Mouse (Mus musculus) G1E (cell line): ENCODE results near the gene Gm14325.
"Not testable (repeated sequence)": the region's sequence is repeated elsewhere in the genome, so short reads cannot be mapped to it uniquely, and the experiment has no call there.

Source experiments
- CTCF ChIP-seq: IDR thresholded peaks from 2 replicates; pipeline ENCODE4 v1.5.1; 2012; ENCODE audit warnings: low read depth, low read length, inconsistent platforms, mixed read lengths
- GATA1 ChIP-seq: IDR thresholded peaks from 2 replicates; pipeline ENCODE4 v1.6.1; 2012; ENCODE audit warnings: borderline replicate concordance, low read length, inconsistent platforms, mixed read lengths
- GATA2 ChIP-seq: IDR thresholded peaks from 2 replicates; pipeline ENCODE4 v1.6.1; 2012; ENCODE audit warnings: low read depth, low read length, inconsistent platforms, borderline replicate concordance
- POLR2AphosphoS5 ChIP-seq: IDR thresholded peaks from 2 replicates; pipeline ENCODE4 v1.6.1; 2012; ENCODE audit warnings: low read depth, low read length, inconsistent platforms; ENCODE audit not compliant: insufficient replicate concordance
- TAL1 ChIP-seq: conservative IDR thresholded peaks from 2 replicates; pipeline ENCODE4 v1.6.1; 2012; ENCODE audit warnings: low read depth, low read length, inconsistent platforms, mixed read lengths

DNA sequence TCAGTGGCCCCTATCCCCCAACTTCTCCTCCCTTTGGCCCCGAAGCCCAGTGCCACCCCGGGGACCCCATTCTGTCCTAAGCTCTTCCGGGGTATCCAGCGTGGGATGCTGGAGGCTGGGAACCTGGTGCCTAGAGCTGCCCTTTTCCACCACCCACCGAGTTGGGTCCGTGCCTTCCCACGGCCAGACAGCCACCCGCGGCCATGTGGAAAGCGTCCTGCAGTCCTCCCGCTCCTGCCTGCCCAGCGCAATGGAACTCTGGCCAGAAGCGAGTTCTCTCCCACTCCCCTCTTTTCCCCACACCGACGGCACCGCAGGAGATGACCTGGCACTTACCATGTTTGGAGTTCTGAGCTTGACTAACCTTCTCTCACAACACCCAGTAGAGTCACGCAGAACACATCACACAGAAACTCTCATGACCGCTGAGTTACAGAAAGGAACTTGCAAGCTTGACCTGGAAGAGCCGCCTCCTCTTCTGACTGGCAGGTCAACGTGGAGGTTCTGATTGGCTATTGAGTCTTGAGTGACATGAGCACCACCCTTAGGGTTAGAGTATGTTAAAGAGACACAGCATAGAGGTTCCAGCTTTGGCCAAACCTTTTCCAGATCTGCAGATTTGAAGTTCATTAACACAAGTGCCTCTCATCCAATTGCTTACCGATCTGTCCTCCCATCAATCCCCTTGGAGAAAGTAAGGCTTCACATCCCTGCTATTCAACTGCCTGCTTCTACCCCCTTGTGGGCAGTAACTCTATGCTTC is at the start of gene Gm14325:
- TF ChIP-seq TAL1, CTCF, GATA2, GATA1, POLR2AphosphoS5: not testable (repeated sequence)
